Mouse (Mus musculus) heart, adult 2 months (tissue): ENCODE measurements at regions not wholly inside any gene's neighbourhood (a gene's known extent, or its start where the extent isn't known, plus 50 kb on each side); places are given as distances from the start of the nearest gene placed in this dataset.

Experiments used
- DNase-seq, 2 experiments: peaks; one replicate each; pipeline ENCODE4 v3.0.0; 2021
- H3K27ac ChIP-seq: fragments of 200-600 bp; 2 replicates; pipeline ENCODE4 v1.8.1; 2022
- H3K27me3 ChIP-seq: fragments of 200-500 bp; 2 replicates; pipeline ENCODE4 v1.6.1; 2012; ENCODE audit warnings: mild to moderate bottlenecking, low read length, inconsistent platforms, mixed read lengths; ENCODE audit not compliant: control insufficient read depth, insufficient read depth
- H3K36me3 ChIP-seq: fragments of 200-500 bp; 2 replicates; pipeline ENCODE4 v1.6.1; 2012; ENCODE audit warnings: low read length, inconsistent platforms; ENCODE audit not compliant: control insufficient read depth, insufficient read depth
- H3K4me1 ChIP-seq: fragments of 200-500 bp; 2 replicates; pipeline ENCODE4 v1.6.1; 2011; ENCODE audit warnings: low read length; ENCODE audit not compliant: control insufficient read depth, insufficient read depth
- H3K4me3 ChIP-seq: fragments of 200-600 bp; 2 replicates; pipeline ENCODE4 v1.8.1; 2022
- H3K79me2 ChIP-seq: fragments of 200-500 bp; replicated peaks from 2 replicates; pipeline ENCODE4 v1.6.1; 2012; ENCODE audit warnings: mild to moderate bottlenecking, inconsistent platforms, low read length, moderate library complexity, mixed read lengths; ENCODE audit not compliant: control insufficient read depth, insufficient read depth
- H3K9ac ChIP-seq: fragments of 200-500 bp; 2 replicates; pipeline ENCODE4 v1.6.1; 2012; ENCODE audit warnings: low read depth, mild to moderate bottlenecking, control low read depth, inconsistent platforms, low read length, mixed read lengths
- CTCF ChIP-seq: fragments of 200-600 bp; IDR thresholded peaks from 2 replicates; pipeline ENCODE4 v1.8.1; 2022; ENCODE audit warnings: antibody characterized with exemption, mild to moderate bottlenecking, moderate library complexity
- EP300 ChIP-seq: fragments of 200-500 bp; IDR thresholded peaks from 2 replicates; pipeline ENCODE4 v1.6.1; 2011; ENCODE audit warnings: low read depth, low read length, control low read depth; ENCODE audit not compliant: insufficient read depth
- POLR2A ChIP-seq: fragments of 200-500 bp; IDR thresholded peaks from 2 replicates; pipeline ENCODE4 v1.6.1; 2011; ENCODE audit warnings: mild to moderate bottlenecking, low read depth, low read length, control low read depth; ENCODE audit not compliant: insufficient read depth
- WGBS: fragments of 180-500 bp; shearing (Covaris S2); methylation state at CpG from one replicate; pipeline ENCODE4 v1.1.7; 2018; 5-methylcytosine and 5-hydroxymethylcytosine counted together
- intact Hi-C: fragments of 180-260 bp; cut with DNase I; formaldehyde crosslinking; loops from one replicate; pipeline ENCODE4 v1.15.1; 2025

GRCm38 (mm10) chr13:110471526-110471925 lies 76.7 kb downstream of the Plk2 start:
- no peak overlapping the region for H3K4me3 ChIP-seq
- intact Hi-C loops = no loop called here
- no peaks in the 10 kb centered on the region for H3K79me2 ChIP-seq
- DNase-seq = no peak
- no peaks in the 10 kb centered on the region for H3K27me3 ChIP-seq
- H3K4me1 ChIP-seq = no peaks in the 10 kb centered on the region
- no peaks in the 10 kb centered on the region for H3K36me3 ChIP-seq
- TF ChIP-seq POLR2A = no peak
- no peak for TF ChIP-seq EP300
- TF ChIP-seq CTCF = no peak
- H3K9ac ChIP-seq = no peak overlapping the region
- H3K27ac ChIP-seq = no peak overlapping the region
- 45% methylated on average over 4 of the region's 4 CpGs for WGBS

GRCm38 (mm10) chr13:110477709-110478108 lies 82.9 kb downstream of the Plk2 start:
- no peak overlapping the region for H3K4me3 ChIP-seq
- no peaks in the 10 kb centered on the region for H3K36me3 ChIP-seq
- no peaks in the 10 kb centered on the region for H3K79me2 ChIP-seq
- WGBS = 86% methylated on average over 5 of the region's 5 CpGs
- no peak overlapping the region for H3K27ac ChIP-seq
- no peaks in the 10 kb centered on the region for H3K4me1 ChIP-seq
- intact Hi-C loops = no loop called here
- no peak overlapping the region for H3K9ac ChIP-seq
- no peaks in the 10 kb centered on the region for H3K27me3 ChIP-seq
- TF ChIP-seq POLR2A = no peak
- TF ChIP-seq CTCF = no peak
- no peak for TF ChIP-seq EP300
- no peak for DNase-seq

- TF ChIP-seq EP300 = no peak
- no peak for TF ChIP-seq POLR2A
- TF ChIP-seq CTCF = no peak
These were observed 89.6 kb downstream of the Plk2 start for GRCm38 (mm10) chr13:110484358-110484940.

GRCm38 (mm10) chr13:110485515-110485914 lies 90.7 kb downstream of the Plk2 start:
- no peak for DNase-seq
- H3K9ac ChIP-seq = no peak overlapping the region
- H3K79me2 ChIP-seq = no peaks in the 10 kb centered on the region
- no peaks in the 10 kb centered on the region for H3K36me3 ChIP-seq
- 98% methylated on average over 1 of the region's 1 CpGs for WGBS
- no peaks in the 10 kb centered on the region for H3K4me1 ChIP-seq
- H3K27me3 ChIP-seq = no peaks in the 10 kb centered on the region
- no peak overlapping the region for H3K27ac ChIP-seq
- TF ChIP-seq EP300 (no peak), POLR2A (no peak), CTCF (no peak)
- intact Hi-C loops = no loop called here
- no peak overlapping the region for H3K4me3 ChIP-seq

More at GRCm38 (mm10) chr13:110484358-110484940, 89.6 kb downstream of the Plk2 start:
- Histone ChIP-seq H3K36me3 (no peaks in the 10 kb centered on the region), H3K9ac (no peak overlapping the region), H3K27me3 (no peaks in the 10 kb centered on the region), H3K79me2 (no peaks in the 10 kb centered on the region), H3K4me1 (no peaks in the 10 kb centered on the region), H3K4me3 (no peak overlapping the region), H3K27ac (no peak overlapping the region)
- 88% methylated on average over 5 of the region's 6 CpGs for WGBS
- intact Hi-C loops = no loop called here
- no peak for DNase-seq

GRCm38 (mm10) chr13:110490166-110490565 lies 95.3 kb downstream of the Plk2 start:
- DNase-seq = no peak
- TF ChIP-seq EP300 (no peak), POLR2A (no peak), CTCF (no peak)
- no peaks in the 10 kb centered on the region for H3K79me2 ChIP-seq
- H3K27me3 ChIP-seq = no peaks in the 10 kb centered on the region
- H3K4me3 ChIP-seq = no peak overlapping the region
- no peaks in the 10 kb centered on the region for H3K4me1 ChIP-seq
- WGBS = 93% methylated on average over 2 of the region's 2 CpGs
- no peaks in the 10 kb centered on the region for H3K36me3 ChIP-seq
- H3K9ac ChIP-seq = no peak overlapping the region
- intact Hi-C loops = no loop called here
- no peak overlapping the region for H3K27ac ChIP-seq

GRCm38 (mm10) chr13:110492296-110493001 lies 97.6 kb downstream of the Plk2 start:
- Histone ChIP-seq H3K27ac (no peak overlapping the region), H3K79me2 (no peaks in the 10 kb centered on the region), H3K9ac (no peak overlapping the region), H3K36me3 (no peaks in the 10 kb centered on the region), H3K4me3 (no peak overlapping the region), H3K27me3 (no peaks in the 10 kb centered on the region), H3K4me1 (no peaks in the 10 kb centered on the region; the same call in 1 of the 2 replicates)
- TF ChIP-seq EP300 (no peak), POLR2A (no peak), CTCF (no peak)
- 42% methylated on average over 9 of the region's 9 CpGs for WGBS
- intact Hi-C loops = no loop called here
- peak in 1 of 2 experiments; percentile 3 for DNase-seq
